Mouse (Mus musculus): ENCODE data around the gene Sigmar1. TPM values are rescaled to one million over a fixed set of nuclear protein-coding genes. Genes with fewer than 3 reads are reported as not detected.
"Not testable (repeated sequence)": the region's sequence is repeated elsewhere in the genome, so short reads cannot be mapped to it uniquely, and the experiment has no call there.

Sigmar1 gene
- 80.7 and 83.9 TPM in 2 replicates for polyA plus RNA-seq (2012; rRNA removed)

DNA sequence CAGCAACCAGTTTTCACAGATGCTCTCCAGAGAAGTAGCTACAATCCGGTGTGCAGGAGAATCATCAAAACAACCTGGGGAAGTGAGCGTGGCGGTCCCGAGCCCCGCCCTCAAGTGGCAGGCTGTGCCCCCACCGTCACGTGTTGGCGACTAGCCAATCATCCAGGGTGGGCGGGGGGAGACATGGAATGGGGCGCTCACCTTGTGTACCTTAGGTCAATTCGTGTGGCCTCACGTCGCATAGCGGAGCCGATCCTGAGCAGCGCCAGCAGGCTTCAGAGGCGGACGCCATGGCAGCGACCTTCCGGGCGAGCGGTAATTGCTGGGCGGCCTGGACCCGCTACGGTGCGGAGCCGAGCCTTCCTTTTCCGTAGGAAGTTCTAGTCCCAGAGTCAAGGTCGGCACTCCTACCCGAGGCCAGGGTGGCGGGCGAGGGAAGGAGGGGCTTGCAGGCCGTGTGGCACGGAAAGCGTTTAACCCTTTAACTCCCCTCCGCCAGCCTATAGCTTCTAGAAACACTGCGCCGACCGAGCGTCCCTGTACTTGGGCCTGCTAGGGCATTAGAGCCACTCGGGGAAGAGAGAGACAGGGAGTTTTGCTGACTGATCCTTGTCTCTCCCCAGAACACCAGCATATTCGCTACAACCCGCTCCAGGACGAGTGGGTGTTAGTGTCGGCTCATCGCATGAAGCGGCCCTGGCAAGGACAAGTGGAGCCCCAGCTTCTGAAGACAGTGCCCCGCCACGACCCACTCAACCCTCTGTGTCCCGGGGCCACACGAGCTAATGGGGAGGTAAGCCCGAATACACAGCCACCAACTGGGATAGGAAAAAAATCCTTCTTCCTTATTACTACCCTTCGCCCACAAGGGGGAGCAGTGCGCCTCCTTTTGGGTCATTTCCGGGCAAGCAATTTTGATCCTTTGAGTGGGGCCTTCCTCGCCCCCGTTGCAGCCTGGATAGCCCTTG is at the start of gene Sigmar1:
Gene Sigmar1, minus strand, starts transcription at position 820 of the 968 bp plus-strand sequence.
- H3K4me1 ChIP-seq (ENCODE audit: control insufficient read depth, insufficient read depth, low read length), result peaks cover 11% of the 10 kb centered on the region
- peak within 1 kb of the TSS; percentile 90 for H3K27ac ChIP-seq (ENCODE audit: insufficient read depth, low read length)
- peak; percentile 9; the same call in 1 of the 2 replicates for TF ChIP-seq POLR2A (IDR thresholded peaks at IDR 0.05; ENCODE audit: extremely low read depth, insufficient read depth, low read length)
- peak; percentile 80 for TF ChIP-seq CTCF (IDR thresholded peaks at IDR 0.05; ENCODE audit: extremely low read depth, insufficient read depth, low read length)
- H3K4me3 ChIP-seq (ENCODE audit: insufficient read depth, low read length), result peak within 1 kb of the TSS; percentile 67

DNA sequence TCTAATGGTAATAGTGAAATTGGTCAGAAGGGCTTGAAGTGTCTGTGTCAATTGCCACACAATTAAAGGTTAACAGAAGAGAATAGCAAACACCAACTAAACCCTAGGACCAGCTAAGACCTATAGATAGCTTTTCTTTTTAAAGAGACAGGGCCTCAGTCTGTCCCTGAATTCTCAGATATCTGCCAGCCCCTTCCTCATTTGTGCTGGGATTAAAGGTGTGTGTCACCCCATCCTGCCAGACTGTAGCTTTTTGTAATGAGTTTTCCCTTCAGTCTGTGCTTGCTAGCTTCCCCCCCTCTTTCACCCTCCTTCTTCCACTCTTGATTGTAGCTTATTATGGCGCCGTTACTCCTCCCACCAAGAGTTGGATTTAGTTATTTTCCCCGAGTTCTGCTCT is 27.2 kb upstream of the Sigmar1 start:
- H3K27ac ChIP-seq (ENCODE audit: insufficient read depth, low read length), result 0 out of 2 replicates have a peak overlapping the region, but pooled peaks have one; percentile 35
- not testable (repeated sequence) for H3K4me3 ChIP-seq (ENCODE audit: insufficient read depth, low read length)

DNA sequence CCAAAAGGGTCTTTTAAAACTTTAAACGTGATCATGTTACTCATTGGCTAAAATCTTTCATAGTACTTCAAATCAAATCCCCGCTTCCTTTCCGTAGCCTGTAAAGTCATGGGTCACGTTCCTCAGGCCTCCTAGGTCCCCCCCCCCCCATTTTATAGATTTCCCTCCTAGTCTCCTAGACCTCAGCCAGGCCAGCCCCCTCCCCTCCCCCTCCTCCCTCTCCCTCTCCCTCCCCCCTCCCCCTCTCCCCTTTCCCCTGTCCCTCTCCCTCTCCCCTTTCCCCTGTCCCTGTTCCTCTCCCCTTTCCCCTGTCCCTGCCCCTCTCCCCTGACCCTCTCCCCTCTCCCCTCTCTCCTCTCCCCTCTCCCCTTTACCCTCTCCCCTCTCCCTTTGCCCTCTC is 26.8 kb upstream of the Sigmar1 start:
- not testable (repeated sequence) for H3K4me1 ChIP-seq (ENCODE audit: control insufficient read depth, insufficient read depth, low read length); H3K27ac ChIP-seq (ENCODE audit: insufficient read depth, low read length); H3K4me3 ChIP-seq (ENCODE audit: insufficient read depth, low read length)

More for the DNA sequence above, 27.2 kb upstream of the Sigmar1 start:
- H3K4me1 ChIP-seq (ENCODE audit: control insufficient read depth, insufficient read depth, low read length), result not testable (repeated sequence)

DNA sequence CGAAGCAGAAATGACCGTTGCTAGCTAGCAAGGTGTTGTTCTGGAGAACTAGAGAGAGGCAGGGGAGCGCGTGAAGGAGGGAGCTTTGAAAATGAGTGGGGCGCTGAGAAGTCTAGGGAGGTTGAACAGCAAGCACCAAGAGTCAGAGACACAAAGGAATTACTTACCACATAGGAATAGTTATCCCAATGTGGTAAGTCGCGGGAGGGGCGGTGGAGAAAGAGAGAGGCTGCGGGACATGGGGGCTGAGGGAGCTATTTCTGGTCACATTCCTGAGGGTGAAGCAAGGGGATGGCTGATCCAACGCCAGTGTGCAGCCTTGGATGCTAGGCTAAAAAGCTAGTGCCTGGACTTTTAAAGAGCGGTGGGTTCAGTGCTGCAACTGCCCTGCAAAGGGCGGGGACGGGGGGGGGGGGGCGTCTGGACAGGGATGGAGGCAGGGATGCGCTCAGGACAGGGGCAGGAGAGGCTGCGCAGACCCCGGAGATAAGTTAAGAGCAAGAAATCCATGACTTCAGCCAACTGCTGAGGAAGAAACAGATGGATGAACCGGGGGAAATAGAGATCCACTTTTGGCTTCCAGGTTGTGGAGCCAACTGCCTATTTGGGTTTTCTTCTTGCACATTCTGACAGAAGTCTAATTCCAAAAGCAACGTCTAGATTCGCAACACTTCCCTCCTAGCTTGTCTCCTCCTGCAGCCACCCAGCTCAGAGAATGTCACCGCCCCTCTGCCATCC is 26.0 kb upstream of the Sigmar1 start:
- not testable (repeated sequence) for H3K4me1 ChIP-seq (ENCODE audit: control insufficient read depth, insufficient read depth, low read length); H3K27ac ChIP-seq (ENCODE audit: insufficient read depth, low read length)

DNA sequence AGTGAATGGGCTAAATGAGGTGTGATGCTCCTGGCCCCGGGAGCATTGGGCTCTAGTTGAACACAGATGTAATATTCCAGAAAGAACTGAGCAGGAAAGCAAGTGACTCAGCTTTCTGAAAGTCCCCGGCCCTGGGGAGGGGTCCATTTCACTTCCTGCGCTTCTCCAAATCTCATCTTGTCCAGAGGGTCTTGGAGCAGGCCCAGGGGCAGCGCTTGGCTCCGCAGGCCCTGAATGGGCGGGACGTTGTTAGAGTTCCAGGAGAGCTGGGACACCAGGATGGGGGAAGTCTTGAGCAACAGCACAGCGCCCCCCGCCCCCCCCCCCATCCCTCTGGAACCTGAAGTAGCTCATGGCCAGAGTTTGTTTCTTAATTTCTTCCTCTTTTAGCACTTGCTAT is 25.3 kb upstream of the Sigmar1 start:
- H3K4me3 ChIP-seq (ENCODE audit: insufficient read depth, low read length); H3K27ac ChIP-seq (ENCODE audit: insufficient read depth, low read length); H3K4me1 ChIP-seq (ENCODE audit: control insufficient read depth, insufficient read depth, low read length): not testable (repeated sequence)

More for the DNA sequence above, 26.0 kb upstream of the Sigmar1 start:
- H3K4me3 ChIP-seq (ENCODE audit: insufficient read depth, low read length), result not testable (repeated sequence)

DNA sequence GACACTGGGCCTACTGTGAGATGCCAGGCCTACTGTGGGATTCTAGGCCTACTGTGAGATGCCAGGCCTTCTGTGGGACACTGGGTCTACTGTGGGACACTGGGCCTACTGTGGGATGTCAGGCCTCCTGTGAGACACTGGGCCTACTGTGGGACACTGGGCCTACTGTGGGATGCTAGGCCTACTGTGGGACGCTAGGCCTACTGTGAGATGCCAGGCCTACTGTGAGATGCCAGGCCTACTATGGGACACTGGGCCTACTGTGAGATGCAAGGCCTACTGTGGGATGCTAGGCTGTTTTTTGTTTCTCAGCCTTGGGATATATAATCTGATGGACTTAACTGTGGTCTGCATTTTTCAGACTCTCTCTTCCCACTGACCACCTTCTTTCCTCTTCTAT is 19.9 kb upstream of the Sigmar1 start:
- H3K4me1 ChIP-seq (ENCODE audit: control insufficient read depth, insufficient read depth, low read length); H3K4me3 ChIP-seq (ENCODE audit: insufficient read depth, low read length); H3K27ac ChIP-seq (ENCODE audit: insufficient read depth, low read length): not testable (repeated sequence)

DNA sequence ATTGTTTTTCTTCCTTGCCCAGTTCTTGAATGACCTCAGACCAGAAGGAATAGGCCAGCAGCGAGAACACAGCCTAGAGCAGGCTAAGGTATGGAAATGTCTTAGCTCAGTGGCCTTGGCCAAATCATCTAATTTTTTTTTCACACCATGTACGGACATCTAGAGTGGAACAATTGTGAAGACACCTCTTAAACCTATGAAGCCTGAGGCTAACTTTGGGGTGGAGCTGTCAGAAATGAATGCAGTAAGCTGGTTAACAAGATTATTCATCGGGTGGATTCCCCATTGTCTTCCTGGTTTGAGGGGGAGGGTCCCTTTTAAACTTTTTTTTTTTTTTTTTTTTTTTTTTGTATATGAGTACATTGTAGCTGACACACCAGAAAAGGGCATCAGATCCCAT is 18.5 kb upstream of the Sigmar1 start:
- H3K4me3 ChIP-seq (ENCODE audit: insufficient read depth, low read length); H3K27ac ChIP-seq (ENCODE audit: insufficient read depth, low read length); H3K4me1 ChIP-seq (ENCODE audit: control insufficient read depth, insufficient read depth, low read length): not testable (repeated sequence)

DNA sequence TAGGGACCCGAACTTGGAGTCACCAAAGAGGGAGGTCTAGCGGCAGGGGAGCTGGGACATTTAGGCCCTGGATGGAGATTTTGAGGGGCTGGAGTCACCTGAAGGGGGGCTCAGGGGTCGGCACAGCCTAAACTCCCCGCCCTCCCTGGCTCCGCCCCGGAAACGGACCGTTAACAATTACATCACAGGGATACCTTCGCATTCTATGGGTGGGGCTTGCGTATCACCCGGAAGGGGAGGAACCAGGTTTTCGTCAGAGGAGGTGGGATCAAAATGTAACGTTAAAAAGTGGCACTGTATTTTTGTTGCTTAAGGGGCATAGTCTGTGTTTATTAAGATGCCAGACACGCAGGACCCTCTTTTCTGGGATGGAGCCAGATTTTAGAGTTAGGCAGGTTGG is 18.0 kb upstream of the Sigmar1 start, which contains the start of gene Ccl27a:
Gene Ccl27a, minus strand, starts transcription at position 246 of the 400 bp plus-strand sequence.
- Histone ChIP-seq H3K4me3 (ENCODE audit: insufficient read depth, low read length) (peak within 1 kb of the TSS; percentile 71), H3K27ac (ENCODE audit: insufficient read depth, low read length) (peak within 1 kb of the TSS; percentile 92)
- TF ChIP-seq POLR2A (IDR thresholded peaks at IDR 0.05; ENCODE audit: extremely low read depth, insufficient read depth, low read length), result peak; percentile 18; the same call in 1 of the 2 replicates
- H3K4me1 ChIP-seq (ENCODE audit: control insufficient read depth, insufficient read depth, low read length), result not testable (repeated sequence)

DNA sequence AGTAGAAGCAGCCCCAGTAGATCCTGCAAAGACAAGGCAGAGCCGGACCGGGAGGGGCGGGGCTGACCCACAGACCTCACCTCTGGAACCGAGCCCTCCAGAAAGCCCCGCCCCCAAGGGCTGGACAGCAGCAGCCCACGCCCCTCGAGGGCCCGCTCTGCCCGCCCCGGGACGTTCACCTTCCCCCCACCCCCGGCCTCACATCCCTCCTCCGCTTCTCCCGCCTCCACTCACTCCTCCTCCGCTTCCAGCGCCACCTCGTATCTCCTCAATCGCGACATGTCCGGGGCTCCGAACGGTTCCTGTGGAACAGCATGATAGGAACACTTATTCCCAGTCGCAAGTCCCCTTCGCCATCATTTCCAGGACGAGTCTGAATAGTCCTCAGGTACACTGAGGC is 17.5 kb upstream of the Sigmar1 start:
- Histone ChIP-seq H3K4me3 (ENCODE audit: insufficient read depth, low read length) (peak overlapping the region; percentile 71), H3K27ac (ENCODE audit: insufficient read depth, low read length) (peak overlapping the region; percentile 92; the same call in 1 of the 2 replicates)
- not testable (repeated sequence) for H3K4me1 ChIP-seq (ENCODE audit: control insufficient read depth, insufficient read depth, low read length)

DNA sequence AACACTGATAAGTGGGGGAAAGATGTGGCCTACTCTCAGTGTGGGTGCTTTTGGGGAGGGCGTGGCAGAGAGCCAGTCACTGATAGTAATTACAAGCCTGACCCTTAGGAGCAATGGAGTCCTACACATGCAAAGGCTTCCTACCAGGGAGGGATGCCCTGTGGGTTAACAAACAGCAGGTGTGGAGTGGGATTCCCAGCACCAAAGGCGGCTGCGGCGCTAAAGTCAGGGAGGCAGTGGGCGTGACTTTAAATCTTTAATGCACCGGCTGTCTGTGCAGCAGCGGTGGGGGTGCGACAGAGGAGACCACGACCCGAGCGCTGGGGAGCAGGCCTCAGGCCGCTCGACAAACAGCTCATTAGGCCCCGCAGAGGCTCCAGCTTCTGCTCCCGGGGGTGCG is 17.0 kb upstream of the Sigmar1 start:
- Histone ChIP-seq H3K4me3 (ENCODE audit: insufficient read depth, low read length) (peak overlapping the region; percentile 48), H3K27ac (ENCODE audit: insufficient read depth, low read length) (peak overlapping the region; percentile 29)
- H3K4me1 ChIP-seq (ENCODE audit: control insufficient read depth, insufficient read depth, low read length), result not testable (repeated sequence)

DNA sequence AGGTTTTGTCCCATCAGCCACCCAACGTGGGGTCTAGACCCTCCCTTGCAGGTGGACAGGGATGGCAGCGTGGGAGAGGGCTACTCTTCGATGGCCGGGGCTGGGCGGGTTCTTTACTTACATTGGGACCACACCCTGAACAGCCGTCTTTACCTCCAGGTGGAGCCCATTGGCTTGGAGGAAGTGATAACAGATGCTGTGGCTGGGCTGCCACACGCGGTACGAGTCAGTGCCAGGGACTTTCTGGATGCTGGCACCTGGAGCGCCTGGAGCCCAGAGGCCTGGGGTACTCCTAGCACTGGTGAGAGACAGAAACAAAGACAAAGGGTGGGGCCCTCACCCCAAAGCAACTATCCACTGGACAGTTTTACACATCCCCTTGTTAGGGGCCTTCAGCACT is 11.3 kb upstream of the Sigmar1 start:
- H3K27ac ChIP-seq (ENCODE audit: insufficient read depth, low read length), result not testable (repeated sequence)

DNA sequence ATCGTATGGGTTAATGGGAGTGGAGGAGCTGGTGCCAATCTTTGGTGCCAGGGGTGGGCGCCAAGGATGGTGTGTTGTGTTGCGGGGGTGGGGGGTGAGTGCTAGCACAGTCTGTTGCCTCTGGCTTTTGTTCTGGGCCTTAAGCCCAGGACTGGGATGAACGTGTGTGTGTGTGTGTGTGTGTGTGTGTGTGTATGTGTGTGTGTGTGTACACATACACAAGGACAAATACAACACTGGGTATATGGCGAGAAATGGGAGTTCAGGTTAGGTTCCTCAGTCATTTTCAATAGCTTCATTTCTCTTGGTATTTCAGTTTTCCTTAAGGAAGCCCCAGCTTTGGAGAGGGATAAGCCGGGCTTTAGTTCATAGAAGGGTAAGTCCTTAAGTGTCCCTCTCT is 7.2 kb upstream of the Sigmar1 start:
- H3K4me1 ChIP-seq (ENCODE audit: control insufficient read depth, insufficient read depth, low read length), result peaks cover 17% of the 10 kb centered on the region
- H3K27ac ChIP-seq (ENCODE audit: insufficient read depth, low read length), result not testable (repeated sequence)

More for the DNA sequence above, 11.3 kb upstream of the Sigmar1 start:
- H3K4me1 ChIP-seq (ENCODE audit: control insufficient read depth, insufficient read depth, low read length); H3K4me3 ChIP-seq (ENCODE audit: insufficient read depth, low read length): not testable (repeated sequence)

DNA sequence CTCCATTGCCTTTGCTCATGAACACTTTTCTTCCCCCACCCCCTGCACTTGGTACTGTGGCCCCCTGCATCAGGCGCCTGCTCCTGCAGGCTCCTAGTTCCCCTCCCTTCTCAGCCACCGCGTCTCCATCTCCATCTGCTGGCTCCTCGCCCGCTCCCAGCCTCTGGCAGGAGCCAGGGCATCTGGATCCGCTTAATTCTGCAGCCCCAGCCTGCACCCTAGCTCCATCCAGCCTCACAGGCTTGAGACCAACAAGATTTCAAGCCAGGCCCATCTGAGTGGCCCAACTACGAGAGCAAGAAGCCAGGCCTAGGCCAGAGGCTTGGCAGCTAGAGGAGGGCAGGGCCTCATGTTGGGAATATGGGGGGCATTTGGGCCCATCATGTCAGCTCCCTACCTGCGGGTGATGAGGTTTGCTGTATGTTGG is 6.7 kb upstream of the Sigmar1 start:
- Histone ChIP-seq H3K27ac (ENCODE audit: insufficient read depth, low read length) (peak overlapping the region; percentile 45; the same call in 1 of the 2 replicates), H3K4me1 (ENCODE audit: control insufficient read depth, insufficient read depth, low read length) (peaks cover 17% of the 10 kb centered on the region)
- H3K4me3 ChIP-seq (ENCODE audit: insufficient read depth, low read length), result not testable (repeated sequence)

More for the DNA sequence above, 7.2 kb upstream of the Sigmar1 start:
- not testable (repeated sequence) for H3K4me3 ChIP-seq (ENCODE audit: insufficient read depth, low read length)

All from cortical plate, adult 2 months (tissue).